Mouse (Mus musculus) lung, postnatal 4 days (tissue): ENCODE data around the gene Cmtm8.

Experiments used
- DNase-seq, 2 experiments: peaks; one replicate each; pipeline ENCODE4 v3.0.0; 2021

Gene Cmtm8

GRCm38 (mm10) chr9:114785432-114786125 is 58.4 kb downstream of the Cmtm8 start:
- peak in 1 of 2 experiments; percentile 16 for DNase-seq

- peak; percentile 85 to 89 for DNase-seq
Measured at GRCm38 (mm10) chr9:114781526-114782212, 62.3 kb downstream of the Cmtm8 start, which contains the start of gene Cmtm7. Cmtm7 (minus strand) TSS chr9:114781856.

- peak; percentile 69 to 71 for DNase-seq
Measured at GRCm38 (mm10) chr9:114780746-114781525, 63.0 kb downstream of the Cmtm8 start.

- no peak for DNase-seq
Measured at GRCm38 (mm10) chr9:114779984-114780745, 63.8 kb downstream of the Cmtm8 start.

- DNase-seq = no peak
Measured at GRCm38 (mm10) chr9:114778877-114779276, 65.1 kb downstream of the Cmtm8 start.

GRCm38 (mm10) chr9:114778047-114778390 is 65.9 kb downstream of the Cmtm8 start:
- DNase-seq = no peak

- no peak for DNase-seq
Measured at GRCm38 (mm10) chr9:114777178-114778046, 66.5 kb downstream of the Cmtm8 start.

GRCm38 (mm10) chr9:114776361-114776760 is 67.6 kb downstream of the Cmtm8 start:
- no peak for DNase-seq

GRCm38 (mm10) chr9:114775272-114775671 is 68.7 kb downstream of the Cmtm8 start:
- DNase-seq = peak; percentile 26 to 53

GRCm38 (mm10) chr9:114774629-114775028 is 69.3 kb downstream of the Cmtm8 start:
- no peak for DNase-seq

- no peak for DNase-seq
Measured at GRCm38 (mm10) chr9:114771565-114771964, 72.4 kb downstream of the Cmtm8 start.

GRCm38 (mm10) chr9:114770224-114770623 is 73.7 kb downstream of the Cmtm8 start:
- DNase-seq = peak; percentile 49 to 54

- peak; percentile 36 to 58 for DNase-seq
Measured at GRCm38 (mm10) chr9:114768066-114768465, 75.9 kb downstream of the Cmtm8 start.

- no peak for DNase-seq
Measured at GRCm38 (mm10) chr9:114767507-114767906, 76.4 kb downstream of the Cmtm8 start.

- no peak for DNase-seq
Measured at GRCm38 (mm10) chr9:114767030-114767429, 76.9 kb downstream of the Cmtm8 start.

GRCm38 (mm10) chr9:114763341-114763740 is 80.6 kb downstream of the Cmtm8 start:
- peak in 1 of 2 experiments; percentile 52 for DNase-seq

- no peak for DNase-seq
Measured at GRCm38 (mm10) chr9:114761848-114762247, 82.1 kb downstream of the Cmtm8 start.

GRCm38 (mm10) chr9:114760353-114760752 is 83.6 kb downstream of the Cmtm8 start:
- DNase-seq = no peak

GRCm38 (mm10) chr9:114759886-114760285 is 84.1 kb downstream of the Cmtm8 start:
- no peak for DNase-seq

GRCm38 (mm10) chr9:114758801-114759200 is 85.2 kb downstream of the Cmtm8 start:
- DNase-seq = no peak

- DNase-seq = no peak
Measured at GRCm38 (mm10) chr9:114758272-114758671, 85.7 kb downstream of the Cmtm8 start.
